Mouse (Mus musculus): ENCODE results near the gene 4933412E24Rik.

DNA sequence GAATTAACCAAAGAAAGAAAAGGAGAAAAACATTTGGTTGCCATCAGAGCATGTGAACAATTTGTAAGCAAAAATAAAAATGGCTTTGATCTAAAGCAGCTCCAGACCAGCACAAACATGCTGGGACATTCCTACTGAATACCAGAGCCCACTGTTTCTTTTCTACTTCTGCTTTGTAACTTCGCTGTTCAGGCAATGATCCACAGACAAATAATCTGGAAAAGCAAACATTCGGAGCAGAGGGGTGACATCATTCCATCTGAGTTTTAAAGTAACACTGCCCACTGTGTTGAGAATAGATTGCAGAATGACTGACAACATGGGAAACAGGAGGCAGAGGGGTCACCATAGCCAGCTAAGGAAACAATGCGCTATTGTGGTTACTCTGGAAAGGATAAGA, 41.1 kb downstream of the 4933412E24Rik start:
- TF ChIP-seq POLR2A (IDR thresholded peaks at IDR 0.05; ENCODE audit: borderline replicate concordance, extremely low read depth, insufficient read depth, insufficient read length, poor library complexity, severe bottlenecking): no peak
- no peak for TF ChIP-seq CTCF (IDR thresholded peaks at IDR 0.05; ENCODE audit: borderline replicate concordance, extremely low read depth, insufficient read depth, insufficient read length)

All from brain, embryonic 14.5 days (tissue).